Mouse (Mus musculus): Measurements from ENCODE around the gene Hoxa7.

DNA sequence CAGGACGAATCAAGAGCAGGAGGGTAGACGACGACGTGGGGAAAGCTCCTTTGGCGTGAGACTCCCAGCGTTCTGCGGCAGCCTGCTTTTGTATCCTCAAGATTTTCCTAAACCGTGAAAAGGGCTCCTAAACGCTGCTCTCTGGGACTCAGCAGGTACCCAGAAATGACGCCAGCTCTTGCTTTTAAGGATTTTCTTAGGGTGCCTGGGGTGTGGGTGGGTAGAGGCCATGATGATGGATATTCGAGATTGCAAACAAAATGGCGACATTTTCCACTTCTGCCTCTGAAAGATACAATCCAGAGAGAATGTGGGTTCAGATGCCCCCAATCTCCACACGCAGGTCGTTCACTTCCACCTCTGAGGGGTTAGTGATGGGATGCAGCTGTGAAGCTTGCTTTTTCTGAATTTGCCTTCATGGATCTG is 53.9 kb downstream of the Hoxa7 start:
- TF ChIP-seq CTCF (IDR thresholded peaks at IDR 0.05; ENCODE audit: low read depth), result no peak
- TF ChIP-seq EP300 (IDR thresholded peaks at IDR 0.05; ENCODE audit: low read depth), result no peak
